Mouse (Mus musculus) kidney, embryonic 15.5 days (tissue): Measurements from ENCODE around the gene Mustn1. TPM values are rescaled to one million over a fixed set of nuclear protein-coding genes. Genes with fewer than 3 reads are reported as not detected.

ENCODE experiments used
- ATAC-seq: fragments of 200-750 bp; cut with Nextera tagmentation; replicated peaks from 2 replicates; pipeline ENCODE4 v1.8.0; 2017; ENCODE audit warnings: moderate TSS enrichment; ENCODE audit not compliant: low FRiP score
- H3K27ac ChIP-seq: fragments of 300-500 bp; sonication (generic); 2 replicates; pipeline ENCODE4 v1.5.1; 2015; ENCODE audit warnings: mild to moderate bottlenecking, inconsistent platforms
- H3K27me3 ChIP-seq: fragments of 300-500 bp; sonication (generic); 2 replicates; pipeline ENCODE4 v1.6.1; 2015; ENCODE audit warnings: inconsistent platforms
- H3K36me3 ChIP-seq: fragments of 300-500 bp; sonication (generic); 2 replicates; pipeline ENCODE4 v1.6.1; 2015; ENCODE audit warnings: inconsistent platforms
- H3K4me1 ChIP-seq: fragments of 300-500 bp; sonication (generic); 2 replicates; pipeline ENCODE4 v1.6.1; 2015; ENCODE audit warnings: inconsistent platforms
- H3K4me2 ChIP-seq: fragments of 300-500 bp; sonication (generic); 2 replicates; pipeline ENCODE4 v1.6.1; 2015; ENCODE audit warnings: moderate library complexity, mild to moderate bottlenecking, inconsistent platforms
- H3K4me3 ChIP-seq: fragments of 300-500 bp; sonication (generic); replicated peaks from 2 replicates; pipeline ENCODE4 v1.5.1; 2015; ENCODE audit warnings: mild to moderate bottlenecking, inconsistent platforms
- H3K9ac ChIP-seq: fragments of 300-500 bp; sonication (generic); 2 replicates; pipeline ENCODE4 v1.6.1; 2015; ENCODE audit warnings: mild to moderate bottlenecking, inconsistent platforms
- H3K9me3 ChIP-seq: fragments of 300-500 bp; sonication (generic); replicated peaks from 2 replicates; pipeline ENCODE4 v1.6.1; 2016; ENCODE audit warnings: inconsistent platforms
- WGBS: fragments of 180-500 bp; shearing (Covaris S2); methylation state at CpG from one replicate; pipeline ENCODE4 v1.1.7; 2015; ENCODE audit warnings: mixed read lengths; 5-methylcytosine and 5-hydroxymethylcytosine counted together
- polyA plus RNA-seq: library from polyadenylated mRNA; unstranded; fragments of >200 nt; fragmentation: Nextera tagmentation; extraction: Ambion mirVana; gene quantifications from 2 replicates; pipeline ENCODE4 v1.2.1, GENCODE M21; 2015

The Mustn1 gene
- polyA plus RNA-seq, 1 experiment from 2014 or later: 5.3 TPM

DNA sequence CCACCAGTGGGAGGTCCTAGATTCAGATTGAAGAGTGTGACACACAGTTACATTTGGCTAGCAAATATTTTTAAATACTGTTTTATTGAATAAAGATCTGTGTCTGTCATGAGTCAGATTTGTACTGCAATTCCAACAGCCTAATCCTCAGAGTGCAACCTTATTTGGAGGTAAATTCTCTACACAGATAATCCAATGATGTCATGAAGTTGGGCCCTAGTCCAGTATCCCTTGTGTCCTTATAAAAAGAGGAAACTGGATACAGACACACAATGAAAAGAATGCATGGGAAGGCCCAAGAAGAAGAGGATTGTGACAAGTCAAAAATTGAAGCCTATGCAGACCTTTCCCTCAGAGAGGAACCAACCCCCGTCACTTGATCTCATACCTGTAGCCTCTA, 37.5 kb downstream of the Mustn1 start:
- Histone ChIP-seq H3K9ac (no peak overlapping the region), H3K9me3 (no peaks in the 10 kb centered on the region), H3K36me3 (no peaks in the 10 kb centered on the region), H3K4me1 (no peaks in the 10 kb centered on the region), H3K4me2 (no peak overlapping the region), H3K27me3 (no peaks in the 10 kb centered on the region; the same call in 1 of the 2 replicates), H3K27ac (no peak overlapping the region), H3K4me3 (no peak overlapping the region)
- 84% methylated on average over 1 of the region's 1 CpGs for WGBS
- ATAC-seq: no peak

DNA sequence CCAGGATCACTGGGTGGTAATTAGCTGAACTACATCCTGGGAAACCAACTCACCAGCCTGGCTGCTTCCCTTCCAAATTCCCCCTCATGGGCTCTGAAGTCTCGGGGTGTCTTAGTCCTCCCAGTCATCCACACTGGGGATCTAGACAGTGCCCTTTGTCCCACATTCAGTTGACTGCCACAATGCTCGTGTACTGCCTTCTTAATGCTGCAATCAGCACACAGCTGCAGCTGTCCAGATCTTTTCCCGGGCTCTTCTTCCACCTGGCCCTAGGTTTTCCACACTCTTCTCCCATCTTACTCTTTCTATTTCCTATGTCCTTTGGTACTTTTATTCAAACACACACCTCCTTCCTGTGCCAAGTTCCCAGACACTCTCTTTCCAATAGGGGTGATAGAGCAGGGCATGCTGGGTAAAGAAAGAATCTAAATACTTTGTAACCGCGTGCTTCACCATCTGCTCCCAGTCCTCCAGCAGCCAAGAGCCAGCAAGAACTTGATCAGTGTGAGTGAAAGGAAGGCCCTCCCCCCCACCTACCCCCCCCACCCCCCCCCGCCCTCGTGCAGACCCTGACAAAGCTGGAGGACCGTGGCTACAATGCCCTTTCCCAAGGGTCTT, 43.2 kb downstream of the Mustn1 start:
- H3K4me1 ChIP-seq: 0 out of 2 replicates have a peak, but pooled peaks cover 3% of the 10 kb centered on the region
- no peak overlapping the region for H3K4me3 ChIP-seq
- no peak overlapping the region for H3K27ac ChIP-seq
- no peaks in the 10 kb centered on the region; the same call in 1 of the 2 replicates for H3K27me3 ChIP-seq
- 50% methylated on average over 8 of the region's 8 CpGs for WGBS
- no peak overlapping the region for H3K9ac ChIP-seq
- no peaks in the 10 kb centered on the region for H3K9me3 ChIP-seq
- ATAC-seq: no peak
- H3K4me2 ChIP-seq: no peak overlapping the region
- H3K36me3 ChIP-seq: no peaks in the 10 kb centered on the region

DNA sequence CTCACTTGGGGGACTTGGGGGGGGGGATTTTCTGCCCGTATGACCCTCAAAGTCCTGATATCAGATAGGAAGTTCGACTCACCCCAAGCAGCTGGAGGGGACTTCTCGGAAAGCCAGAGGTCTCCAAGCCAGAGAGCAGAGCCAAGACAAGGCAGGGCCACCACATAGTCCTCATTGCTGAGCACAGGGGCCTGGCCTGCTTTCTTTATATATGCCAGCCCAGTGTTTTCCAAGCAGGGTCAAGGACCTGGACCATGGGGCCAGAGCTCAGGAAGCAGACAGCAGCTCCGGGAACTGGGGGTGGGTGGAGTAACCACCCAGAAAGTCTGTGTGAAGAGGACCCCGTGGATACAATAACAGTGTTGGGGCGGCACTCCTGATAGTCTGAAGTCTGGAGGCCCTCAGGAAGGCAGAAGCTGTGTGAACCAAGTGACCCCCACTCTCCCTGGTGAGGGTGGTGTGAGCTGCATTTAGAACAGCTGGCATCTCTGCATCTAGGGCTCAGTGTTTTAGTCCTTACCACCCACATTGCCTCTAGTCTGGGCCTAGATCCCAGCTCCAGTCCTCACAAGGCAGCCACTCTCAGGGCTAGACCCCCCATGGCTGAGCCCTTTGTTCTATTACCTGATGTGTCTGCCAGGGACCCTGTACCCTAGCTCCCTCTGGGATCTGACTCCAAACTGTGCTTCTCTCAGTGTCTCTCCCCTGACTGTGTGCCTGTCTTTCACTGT, 44.5 kb downstream of the Mustn1 start, which contains the start of gene Itih3:
TSS of gene Itih3 (minus strand) at position 386 of the 731 bp plus-strand sequence.
- WGBS: 61% methylated on average over 6 of the region's 6 CpGs
- Histone ChIP-seq H3K36me3 (no peaks in the 10 kb centered on the region), H3K27me3 (no peaks in the 10 kb centered on the region; the same call in 1 of the 2 replicates), H3K4me1 (0 out of 2 replicates have a peak, but pooled peaks cover 3% of the 10 kb centered on the region), H3K4me3 (no peak within 1 kb of the TSS), H3K9ac (no peak within 1 kb of the TSS), H3K9me3 (no peaks in the 10 kb centered on the region), H3K27ac (no peak within 1 kb of the TSS), H3K4me2 (no peak within 1 kb of the TSS)
- no peak for ATAC-seq

DNA sequence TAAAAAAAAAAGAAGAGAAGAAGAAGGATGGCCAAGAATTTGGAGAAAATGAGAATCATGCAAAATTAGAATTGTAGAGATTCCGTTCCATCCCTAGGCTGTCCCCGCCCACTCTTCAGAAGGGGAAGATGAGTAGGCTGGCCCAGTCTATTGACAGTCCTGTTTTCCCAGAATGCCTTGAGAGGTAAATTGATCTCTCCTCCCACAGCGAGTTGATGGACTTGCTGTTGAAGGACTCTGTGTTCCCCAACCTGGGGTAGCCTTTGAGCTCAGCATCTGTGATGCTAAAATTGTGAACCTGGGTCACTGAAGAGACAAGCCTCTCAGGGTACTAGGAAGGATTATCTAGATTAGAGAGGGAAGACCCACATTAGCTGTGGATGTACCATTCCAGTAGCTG, 46.5 kb downstream of the Mustn1 start:
- Histone ChIP-seq H3K36me3 (no peaks in the 10 kb centered on the region), H3K27ac (no peak overlapping the region), H3K4me1 (0 out of 2 replicates have a peak, but pooled peaks cover 3% of the 10 kb centered on the region), H3K9ac (no peak overlapping the region), H3K27me3 (no peaks in the 10 kb centered on the region; the same call in 1 of the 2 replicates), H3K9me3 (no peaks in the 10 kb centered on the region), H3K4me3 (no peak overlapping the region), H3K4me2 (no peak overlapping the region)
- WGBS: 87% methylated on average over 3 of the region's 3 CpGs
- no peak for ATAC-seq

DNA sequence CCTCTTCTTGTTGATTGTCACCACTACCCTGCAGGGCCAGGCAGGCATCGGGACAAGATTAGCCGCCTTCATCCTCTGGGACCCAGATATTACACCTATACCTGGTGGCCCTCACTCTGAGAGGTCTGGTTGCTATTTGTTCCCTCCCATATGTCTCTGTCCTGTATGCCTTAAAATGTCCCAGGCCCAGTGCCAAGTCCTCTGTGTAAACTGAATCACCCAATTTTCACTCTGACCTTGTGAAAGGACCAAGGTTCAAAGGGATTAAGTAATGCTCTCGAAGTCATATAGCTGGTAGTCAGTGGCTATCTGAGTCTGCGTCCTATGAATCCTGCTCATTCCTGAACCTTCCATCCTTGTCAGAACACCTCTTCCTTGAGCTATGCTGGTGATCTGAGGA, 51.4 kb downstream of the Mustn1 start:
- WGBS: 87% methylated on average over 4 of the region's 4 CpGs
- ATAC-seq: no peak
- H3K9me3 ChIP-seq: no peaks in the 10 kb centered on the region
- no peak overlapping the region for H3K9ac ChIP-seq
- H3K4me1 ChIP-seq: no peaks in the 10 kb centered on the region
- no peak overlapping the region for H3K4me3 ChIP-seq
- no peaks in the 10 kb centered on the region for H3K36me3 ChIP-seq
- no peak overlapping the region for H3K4me2 ChIP-seq
- no peak overlapping the region for H3K27ac ChIP-seq
- no peaks in the 10 kb centered on the region for H3K27me3 ChIP-seq

Other genes starting within 250 kb of the Mustn1 start
- 18.8 and 20.2 TPM in 2 replicates for gene Rft1, start 224.8 kb upstream of the Mustn1 start, polyA plus RNA-seq
- 14.7 and 15.0 TPM in 2 replicates for gene Sfmbt1, start 164.4 kb upstream of the Mustn1 start, polyA plus RNA-seq
- 25.8 and 26.3 TPM in 2 replicates for gene Tmem110, start 53.6 kb upstream of the Mustn1 start, polyA plus RNA-seq
- 0.93 and 1.6 TPM in 2 replicates for gene Itih4, start 7.3 kb downstream of the Mustn1 start, polyA plus RNA-seq
- gene Itih3, start 44.6 kb downstream of the Mustn1 start, polyA plus RNA-seq: 2.6 and 5.0 TPM in 2 replicates
- 0.30 and 0.55 TPM in 2 replicates for gene Itih1, start 64.1 kb downstream of the Mustn1 start, polyA plus RNA-seq
- 17.3 and 17.4 TPM in 2 replicates for gene Nek4, start 72.2 kb downstream of the Mustn1 start, polyA plus RNA-seq
- 66.4 and 70.1 TPM in 2 replicates for gene Glt8d1, start 122.2 kb downstream of the Mustn1 start, polyA plus RNA-seq
- 385 and 440 TPM in 2 replicates for gene Spcs1, start 122.5 kb downstream of the Mustn1 start, polyA plus RNA-seq
- gene Pbrm1, start 139.9 kb downstream of the Mustn1 start, polyA plus RNA-seq: 131 and 136 TPM in 2 replicates
- gene Gnl3, start 140.0 kb downstream of the Mustn1 start, polyA plus RNA-seq: 127 and 134 TPM in 2 replicates
- gene Smim4, start 249.8 kb downstream of the Mustn1 start, polyA plus RNA-seq: 98.1 and 112 TPM in 2 replicates